Mouse (Mus musculus): ENCODE data around the gene Pdk2.

The Pdk2 gene

DNA sequence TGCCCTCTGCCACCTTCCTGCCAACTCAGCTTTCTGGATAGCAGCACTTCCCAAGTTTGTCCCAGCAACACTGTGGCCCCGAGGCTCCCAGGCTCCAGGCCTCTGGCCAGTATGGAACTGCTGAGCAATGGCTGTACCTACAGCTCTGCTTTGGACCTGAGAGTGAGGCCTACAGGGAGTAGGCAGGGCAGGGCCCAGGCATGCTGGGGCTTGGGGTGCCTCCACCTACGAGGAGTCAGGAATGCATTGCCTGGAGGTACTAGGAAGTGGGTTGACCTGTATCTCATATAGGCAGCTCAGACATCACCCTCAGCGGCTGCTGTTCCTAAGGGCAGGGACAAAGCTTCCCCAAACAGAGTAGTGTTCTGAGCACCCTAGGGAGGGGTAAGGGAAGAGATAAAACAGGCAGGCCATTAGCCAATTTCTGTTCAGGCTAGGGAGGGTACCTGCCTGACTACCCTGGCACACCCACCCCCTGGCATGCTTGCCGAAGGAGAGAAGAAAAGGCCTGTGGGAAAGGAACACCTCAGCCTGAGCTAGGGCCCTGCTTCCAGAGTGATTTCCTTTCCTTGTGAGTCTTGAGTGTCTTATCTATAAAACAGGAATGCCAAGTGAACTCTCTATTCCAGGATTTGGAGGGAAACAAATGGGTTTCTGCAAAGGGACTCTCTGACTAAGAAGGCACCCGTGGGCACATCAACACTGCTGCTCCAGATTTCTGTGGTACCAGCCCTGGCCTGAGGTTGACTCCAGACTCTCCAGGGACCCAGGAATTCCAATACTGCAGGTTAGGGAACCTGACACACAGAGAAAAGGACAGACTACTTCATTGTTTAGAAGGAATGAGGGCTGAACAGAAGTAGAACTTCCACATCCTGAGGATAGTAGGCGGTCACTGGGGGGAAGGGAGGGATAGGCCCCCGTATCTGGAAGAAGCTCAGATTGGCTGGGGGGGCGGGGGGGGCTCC is 29.3 kb upstream of the Pdk2 start:
- no peak for DNase-seq (ENCODE audit: low read depth)

DNA sequence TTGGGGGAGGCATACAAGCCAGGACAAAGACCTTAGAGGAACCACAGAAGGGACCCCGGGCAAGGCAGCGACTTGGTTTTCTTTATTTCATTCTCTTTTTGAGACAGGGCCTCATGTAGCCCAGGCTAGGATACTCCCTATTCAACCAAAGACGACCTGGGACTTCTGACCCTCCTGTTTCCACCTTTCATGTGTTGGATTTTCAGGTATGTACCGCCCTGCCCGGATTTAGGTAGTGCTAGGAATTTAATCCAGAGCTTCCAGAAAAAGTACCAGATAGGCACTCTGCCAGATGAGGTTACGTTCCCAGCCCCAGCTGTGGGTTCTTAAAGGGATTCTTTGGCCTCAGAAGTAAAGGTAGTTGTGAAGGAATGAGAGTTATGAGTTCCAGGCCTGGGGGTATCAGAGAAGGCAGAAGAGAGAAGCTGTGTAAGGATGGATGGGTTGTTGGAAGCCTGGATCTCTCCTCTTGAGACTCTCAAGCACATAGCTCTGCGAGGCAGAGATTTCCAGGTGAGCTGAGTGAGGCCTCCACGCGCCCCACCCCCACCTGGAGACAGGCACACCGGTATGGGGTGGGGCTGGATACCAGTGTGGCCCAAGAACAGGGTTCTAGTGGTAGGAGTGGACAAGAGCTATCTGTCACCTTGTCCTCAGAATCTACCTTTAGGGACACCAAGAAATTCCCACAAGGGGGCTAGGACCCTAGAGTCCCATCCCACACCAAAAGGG is 28.2 kb upstream of the Pdk2 start:
- no peak for DNase-seq (ENCODE audit: low read depth)

DNA sequence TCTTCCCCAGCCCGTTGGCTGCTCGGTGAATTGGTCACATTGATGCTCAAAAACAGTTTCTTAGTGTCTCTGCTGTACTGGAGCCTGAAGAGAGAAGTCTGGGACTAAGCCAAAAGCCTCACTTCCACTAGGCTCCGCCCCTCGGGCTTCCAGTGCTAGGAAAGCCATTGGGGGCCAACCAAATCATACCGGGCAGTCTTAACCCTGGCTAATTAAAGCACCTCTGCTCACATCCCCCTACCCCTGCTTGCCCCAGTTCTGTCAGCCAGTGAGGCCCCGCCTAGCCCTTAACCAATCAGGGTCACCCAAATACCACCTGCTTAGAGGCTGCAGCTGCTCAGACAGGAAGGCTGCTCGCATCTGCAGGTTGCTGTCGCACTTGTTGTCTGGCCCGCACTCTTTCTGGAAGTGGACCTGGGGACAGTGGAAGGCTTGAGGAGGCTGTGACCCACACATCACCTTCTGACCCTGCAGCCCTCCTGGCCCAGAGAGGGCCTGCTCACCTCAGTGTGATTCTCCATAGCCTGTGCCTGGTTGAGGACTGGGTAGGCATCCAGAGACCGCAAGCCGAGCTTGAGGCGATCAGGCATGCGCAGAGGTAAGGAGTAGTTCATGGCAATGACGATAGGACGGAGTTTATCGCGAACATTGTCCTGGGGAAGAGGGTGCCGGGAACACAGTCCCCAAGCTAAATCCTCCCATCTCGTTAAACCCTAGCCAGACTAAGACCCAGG is 15.8 kb upstream of the Pdk2 start:
- DNase-seq (ENCODE audit: low read depth), result no peak

DNA sequence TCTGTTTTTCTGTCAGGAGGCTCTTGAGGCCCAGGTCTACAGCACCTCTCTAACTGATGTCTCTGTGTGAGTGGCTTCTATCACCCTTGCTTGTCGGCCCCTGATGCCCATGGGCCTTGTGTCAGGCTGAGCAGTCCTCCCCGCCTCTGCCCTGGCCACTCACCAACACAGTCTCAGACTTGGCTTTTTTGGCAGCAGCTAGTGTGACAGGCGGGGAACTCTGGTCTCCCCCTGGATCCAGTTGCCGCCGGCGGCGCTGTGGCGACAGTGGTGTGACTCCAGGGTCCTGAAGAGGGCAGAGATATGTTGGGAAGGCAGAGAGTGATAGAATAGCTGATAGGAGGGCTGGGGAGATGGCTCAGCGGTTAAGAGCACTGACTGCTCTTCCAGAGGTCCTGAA is 11.9 kb upstream of the Pdk2 start:
- DNase-seq (ENCODE audit: low read depth), result no peak

DNA sequence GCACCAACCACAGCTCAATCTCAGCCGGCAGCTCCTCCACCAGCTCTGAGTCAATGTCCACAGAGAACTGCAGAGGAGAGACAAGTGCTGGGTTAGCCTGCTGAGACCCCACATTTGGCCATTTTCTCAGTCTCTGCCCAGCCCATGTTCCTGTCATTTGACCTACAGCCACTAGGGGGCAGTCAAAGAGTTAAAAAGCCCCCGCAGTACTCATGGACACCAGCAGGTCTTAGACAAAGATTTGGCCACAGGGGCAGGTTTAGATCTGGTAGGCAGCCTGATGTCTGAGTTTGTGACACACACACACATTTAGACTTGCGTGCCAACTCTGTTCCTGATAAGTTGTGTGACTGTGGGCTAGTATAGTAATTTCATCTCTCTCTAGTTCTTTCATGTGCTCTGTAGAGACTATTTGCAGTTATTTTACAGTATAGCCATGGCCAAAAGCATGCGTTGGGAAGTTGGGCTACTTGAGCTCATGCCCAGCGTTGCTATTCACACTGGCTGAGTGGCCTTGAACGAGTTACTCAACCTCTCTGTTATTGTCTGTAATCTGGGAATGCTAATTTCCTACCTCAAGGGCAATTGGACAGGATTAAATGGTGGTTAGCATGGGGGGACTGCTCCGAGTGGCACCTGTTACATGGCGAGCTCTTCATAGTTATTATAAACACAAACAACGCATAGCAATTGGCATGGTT is 6.0 kb upstream of the Pdk2 start:
- DNase-seq (ENCODE audit: low read depth), result peak; percentile 57

DNA sequence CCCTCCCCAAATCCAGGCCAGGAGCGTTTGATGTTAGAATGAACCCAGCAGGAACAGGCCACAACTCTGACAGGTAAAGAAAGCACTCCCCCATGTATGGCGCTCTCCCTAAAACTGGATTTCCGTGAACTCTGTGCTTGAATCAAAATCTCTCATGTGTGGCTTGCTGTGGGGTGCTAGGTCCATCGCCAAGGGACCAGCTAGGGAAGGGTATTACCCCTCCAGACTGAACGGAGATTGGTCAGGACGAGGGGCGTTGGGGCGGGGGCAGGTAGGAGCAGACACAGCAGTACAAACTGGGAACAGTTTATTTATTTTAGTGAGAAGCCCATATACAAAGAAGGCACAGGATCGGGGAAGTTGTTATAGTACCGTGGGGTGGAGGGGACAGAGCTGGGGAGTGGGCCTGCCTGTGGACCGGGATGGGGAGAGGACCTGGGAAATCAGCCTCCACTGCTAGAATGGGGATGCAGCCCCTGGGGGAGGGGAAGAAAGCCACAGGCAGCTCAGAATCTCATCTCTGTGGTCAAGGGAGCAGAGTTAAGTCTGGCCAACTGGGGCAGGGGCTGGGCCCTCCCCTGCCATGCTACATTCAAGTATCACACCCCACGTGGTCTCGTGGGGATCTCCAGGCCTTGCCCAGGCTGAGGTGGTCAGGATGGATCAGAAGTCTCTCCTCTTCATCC is 3.2 kb upstream of the Pdk2 start:
- no peak for DNase-seq (ENCODE audit: low read depth)

DNA sequence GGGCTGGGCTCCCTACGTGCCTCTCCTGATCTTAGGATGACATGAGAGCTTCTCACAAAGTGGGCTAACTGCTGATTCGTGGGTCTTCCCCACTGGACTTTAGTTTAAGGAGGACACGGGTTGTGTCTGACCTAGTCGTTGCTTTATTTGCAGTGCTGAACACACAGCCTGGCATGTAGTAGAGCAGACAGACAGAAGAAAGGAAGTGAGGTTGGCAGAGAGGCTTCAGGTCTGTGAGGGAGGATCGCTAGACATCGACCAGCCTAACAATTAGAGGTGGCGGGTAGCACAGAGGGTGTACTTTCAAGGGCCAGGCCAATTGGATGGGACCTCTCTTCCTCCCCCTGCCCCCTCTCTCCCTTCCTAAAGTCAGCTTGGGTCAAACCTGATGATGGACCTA is 2.5 kb upstream of the Pdk2 start:
- no peak for DNase-seq (ENCODE audit: low read depth)

DNA sequence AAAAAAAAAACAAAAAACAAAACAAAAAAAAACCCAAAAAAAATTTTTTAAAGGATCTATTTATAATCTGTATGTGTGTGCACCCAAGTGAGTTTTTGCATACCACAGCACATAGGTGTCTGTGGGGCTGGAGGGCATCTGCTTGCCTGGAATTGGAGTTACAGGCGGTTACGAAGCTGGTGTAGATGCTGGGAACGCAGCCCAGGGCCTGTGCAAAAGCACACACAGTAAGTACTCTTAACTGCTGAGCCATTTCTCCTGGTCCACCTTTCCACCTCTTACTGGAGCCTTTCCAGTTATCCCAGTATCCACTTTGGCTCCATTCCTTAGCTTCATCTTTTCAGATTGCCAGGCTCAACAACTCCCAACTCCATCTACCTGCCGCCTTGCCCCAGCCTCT is 1.9 kb upstream of the Pdk2 start:
- no peak for DNase-seq (ENCODE audit: low read depth)

DNA sequence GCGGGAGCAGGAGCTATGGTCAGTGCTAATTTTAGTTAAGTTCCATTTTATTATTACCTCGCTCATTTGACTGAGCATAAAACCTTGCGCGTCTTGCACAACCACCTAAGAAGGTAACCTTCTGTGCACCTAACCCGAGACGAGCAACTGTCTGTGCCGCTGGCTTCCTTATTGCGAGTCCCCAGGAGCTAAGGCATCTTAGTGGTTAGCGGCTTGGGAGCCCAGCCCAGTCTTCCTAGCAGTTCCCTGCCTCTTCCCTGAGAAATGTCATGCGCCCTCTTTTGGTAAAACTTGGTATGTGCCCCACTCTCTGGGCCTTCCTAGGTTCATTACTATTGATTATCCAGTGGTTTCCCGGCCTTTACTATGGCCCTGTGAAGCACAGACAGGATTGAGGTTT is 942 bp upstream of the Pdk2 start:
- DNase-seq (ENCODE audit: low read depth), result peak; percentile 74

DNA sequence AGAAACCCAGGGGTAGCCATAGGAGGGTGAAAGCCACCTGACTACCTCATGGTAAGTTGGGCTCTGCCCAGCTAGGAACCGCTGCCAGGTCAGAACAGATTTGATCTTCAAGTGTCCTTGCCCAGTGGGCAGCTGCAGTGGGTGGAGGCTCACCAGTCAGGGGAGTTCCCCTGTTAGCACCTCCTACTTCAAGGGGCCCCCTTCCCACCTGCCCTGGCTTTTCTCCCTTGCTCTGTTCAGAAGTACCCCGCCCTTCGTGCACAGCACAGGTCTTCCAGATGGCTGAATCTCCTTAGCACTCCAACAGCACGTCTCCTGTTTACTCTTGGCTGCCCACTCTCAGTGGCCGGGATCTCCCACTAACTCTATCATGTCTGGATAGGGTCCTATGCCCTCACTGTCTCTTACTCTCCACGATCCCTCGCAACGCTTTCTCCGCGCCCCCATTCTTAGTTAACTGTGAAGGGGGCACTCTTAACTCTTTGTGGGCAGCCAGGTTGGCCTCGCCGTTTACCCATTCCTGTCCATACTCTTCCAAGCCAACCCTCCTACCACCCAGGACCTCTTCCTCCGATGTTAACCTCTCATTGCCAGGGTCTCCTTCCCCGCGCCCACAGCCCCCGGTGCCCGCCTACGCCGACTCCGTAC is 539 bp downstream of the Pdk2 start:
- no peak for DNase-seq (ENCODE audit: low read depth)

DNA sequence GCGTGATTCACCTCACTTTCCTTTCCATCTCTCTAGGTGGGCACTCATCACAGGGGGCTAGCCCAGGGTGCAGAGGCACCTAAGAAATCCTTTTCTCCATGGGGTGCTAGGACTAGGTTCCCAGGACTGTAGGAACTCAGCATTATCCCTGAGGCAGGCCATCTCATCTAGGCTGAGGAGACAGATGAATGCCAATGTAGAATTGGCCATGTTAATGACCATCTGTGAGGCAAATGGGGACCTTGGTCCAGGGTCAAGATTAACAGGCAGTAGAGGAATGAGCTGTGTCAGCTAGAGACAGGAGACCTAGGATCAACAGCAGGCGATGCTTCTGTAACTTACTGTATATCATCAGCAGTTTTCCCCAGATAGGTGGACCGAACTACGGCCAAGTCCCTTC is 1.4 kb downstream of the Pdk2 start:
- no peak for DNase-seq (ENCODE audit: low read depth)

DNA sequence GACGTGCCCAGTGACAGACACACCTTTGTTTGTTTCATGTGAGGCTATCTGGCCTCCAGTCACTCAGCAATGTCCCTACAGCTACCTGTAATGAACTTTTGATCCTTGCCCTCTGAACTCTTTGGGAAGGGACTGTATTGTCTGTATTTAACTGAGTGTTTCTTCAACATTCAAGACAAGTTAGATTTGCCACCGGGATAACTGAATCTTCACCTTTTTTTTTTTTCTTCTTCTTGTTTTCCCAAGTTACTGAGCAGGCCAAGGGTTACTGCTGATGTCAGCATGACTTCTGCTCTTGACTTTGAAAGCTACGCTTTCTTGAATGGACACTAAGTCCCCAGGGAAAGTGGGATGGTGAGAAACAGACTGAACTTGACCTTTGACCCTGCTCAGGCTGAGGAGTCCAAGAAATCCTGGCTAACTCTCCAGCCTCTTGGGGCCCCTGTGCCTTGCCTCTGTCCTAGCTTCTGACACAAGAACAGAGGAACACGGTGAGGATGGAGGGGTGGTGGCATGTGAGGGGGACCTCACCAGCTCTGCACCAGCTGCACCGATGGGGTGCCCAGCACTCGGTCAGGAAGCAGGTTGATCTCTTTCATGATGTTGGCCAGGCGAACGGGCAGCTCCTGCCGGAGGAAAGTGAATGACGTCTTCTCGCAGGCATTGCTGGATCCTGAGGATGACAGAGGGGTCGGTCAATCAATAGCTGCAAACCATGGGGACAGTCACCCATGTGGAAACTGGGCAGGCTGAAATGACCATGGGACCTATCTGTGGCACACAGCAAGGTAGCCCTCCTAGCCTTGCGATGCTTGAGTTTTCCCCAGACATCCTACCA is 2.1 kb downstream of the Pdk2 start:
- DNase-seq (ENCODE audit: low read depth), result no peak

DNA sequence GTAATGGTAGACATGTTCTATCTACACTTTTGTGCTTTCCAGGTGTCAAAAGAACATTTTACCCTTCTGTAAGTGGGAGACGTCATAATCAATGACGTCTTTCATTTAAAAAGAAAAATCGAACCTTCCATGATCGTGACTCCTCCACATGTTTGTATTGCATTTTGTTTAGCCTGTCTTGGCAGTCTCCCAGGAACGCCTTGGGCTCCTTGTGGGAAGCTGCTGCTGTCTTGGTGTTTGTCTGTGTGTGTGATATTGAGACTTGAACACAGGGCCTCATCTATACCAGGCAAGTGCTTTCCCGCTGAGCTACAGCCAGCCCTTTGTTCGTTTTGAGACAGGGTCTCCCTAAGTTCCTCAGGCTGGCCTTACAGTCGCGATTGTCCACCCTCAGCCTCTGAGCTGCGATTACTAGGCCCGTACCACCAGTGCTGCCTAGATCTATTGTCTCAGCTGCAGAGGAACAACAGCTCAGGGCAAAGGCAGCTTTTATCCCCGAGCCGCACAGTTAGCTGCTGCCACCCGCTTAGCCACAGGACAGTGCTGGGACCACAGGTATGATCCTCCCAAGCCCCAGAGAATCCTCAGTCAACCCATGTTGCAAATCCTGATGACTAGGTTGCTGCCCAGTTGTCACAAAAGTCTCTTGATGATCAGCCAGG is 2.9 kb downstream of the Pdk2 start:
- DNase-seq (ENCODE audit: low read depth), result no peak

DNA sequence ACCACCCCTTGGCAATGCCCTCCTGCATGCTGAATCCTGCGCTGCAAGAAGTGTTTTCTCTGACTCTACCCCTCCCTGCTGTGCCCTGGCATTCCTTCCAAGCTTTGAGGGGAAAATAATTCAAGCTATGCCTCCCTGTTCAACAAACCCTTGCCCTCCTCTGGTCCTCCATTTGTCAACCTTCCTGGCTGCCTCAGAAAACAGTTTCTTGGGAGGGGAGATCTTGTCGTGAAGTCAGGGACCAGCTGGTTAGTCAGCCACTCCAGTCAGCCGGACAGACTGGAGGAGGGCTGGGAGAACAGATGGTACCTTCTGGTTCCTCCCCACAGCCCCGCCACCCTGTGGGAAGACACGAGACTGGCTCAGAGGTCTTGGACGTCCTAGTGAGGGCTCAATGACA is 3.8 kb downstream of the Pdk2 start:
- DNase-seq (ENCODE audit: low read depth), result no peak

DNA sequence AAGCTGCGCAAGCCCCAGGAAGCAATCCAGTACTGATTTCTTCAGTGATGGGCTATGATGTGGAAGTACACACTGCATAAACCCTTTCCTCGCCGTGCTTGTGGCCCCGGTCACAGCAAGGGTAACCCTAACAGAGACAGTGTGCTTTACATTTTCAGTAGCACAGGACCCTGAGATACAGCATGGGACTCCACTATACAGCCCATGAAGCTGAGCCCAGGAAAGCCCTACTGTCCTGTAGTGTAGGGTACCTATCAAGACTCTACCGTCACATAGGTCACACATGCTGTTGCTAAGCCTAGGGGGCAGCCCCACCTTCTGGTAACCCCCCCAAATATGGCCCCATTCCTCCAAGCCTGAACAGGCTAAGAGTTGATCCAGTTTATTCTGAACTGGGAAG is 4.6 kb downstream of the Pdk2 start:
- DNase-seq (ENCODE audit: low read depth), result no peak

DNA sequence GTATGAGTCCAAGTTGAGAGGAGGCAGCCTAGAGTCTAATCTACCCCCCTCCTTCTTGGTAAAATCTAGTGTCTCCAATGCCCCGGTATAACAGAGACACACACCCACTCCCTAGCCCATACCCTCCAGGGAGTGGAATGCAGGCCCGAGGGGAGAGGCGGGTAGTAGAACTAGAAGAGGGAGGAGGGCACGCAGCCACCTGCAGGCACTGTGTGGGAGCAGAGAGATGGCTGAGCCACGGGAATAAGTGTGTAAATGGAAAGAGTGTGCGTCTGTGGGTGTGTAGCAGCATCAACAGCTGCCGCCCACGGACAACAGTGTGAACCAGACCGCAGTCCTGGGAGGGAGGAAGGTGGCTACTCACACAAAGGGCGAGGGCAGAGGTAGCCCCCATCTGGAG is 6.3 kb downstream of the Pdk2 start:
- no peak for DNase-seq (ENCODE audit: low read depth)

DNA sequence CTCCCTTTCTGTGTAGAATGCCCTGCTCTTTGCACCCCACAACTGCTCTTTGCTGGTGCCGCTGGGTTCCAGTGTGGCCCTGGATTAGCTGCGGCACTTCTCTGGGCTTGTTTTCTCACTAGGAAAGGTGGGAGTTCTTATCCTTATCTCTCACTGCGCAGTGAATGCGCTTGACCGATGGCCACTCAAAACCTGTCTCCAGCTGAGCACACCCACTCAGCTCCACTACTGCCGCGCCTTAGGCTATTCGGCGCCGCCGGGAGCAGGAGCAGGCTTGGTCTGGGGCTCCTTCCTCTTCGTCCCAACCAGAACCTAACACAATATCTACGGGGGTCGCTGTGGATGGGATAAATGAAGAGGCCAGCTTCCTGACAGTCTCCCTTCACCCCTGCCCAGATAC is 7.5 kb downstream of the Pdk2 start:
- no peak for DNase-seq (ENCODE audit: low read depth)

DNA sequence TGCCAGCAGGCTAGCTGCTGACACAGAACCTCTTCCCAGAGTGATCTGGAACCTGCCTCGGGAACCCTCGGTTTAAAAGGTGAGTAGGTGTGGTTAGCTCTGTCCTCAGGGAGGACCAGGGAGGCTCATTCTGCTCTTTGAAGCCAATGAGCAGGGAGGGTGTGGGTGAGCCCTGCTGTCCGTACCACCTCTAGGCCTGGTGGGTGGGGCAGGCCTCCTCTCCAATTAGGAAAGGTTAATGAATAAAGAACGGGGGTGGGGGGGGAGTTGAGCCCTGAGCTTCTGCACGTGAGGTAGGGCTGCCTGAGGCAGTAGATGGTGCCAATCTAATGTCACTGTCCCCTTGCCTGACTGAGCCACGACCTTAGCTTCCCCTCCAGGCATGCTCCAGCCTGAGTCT is 8.2 kb downstream of the Pdk2 start:
- no peak for DNase-seq (ENCODE audit: low read depth)

DNA sequence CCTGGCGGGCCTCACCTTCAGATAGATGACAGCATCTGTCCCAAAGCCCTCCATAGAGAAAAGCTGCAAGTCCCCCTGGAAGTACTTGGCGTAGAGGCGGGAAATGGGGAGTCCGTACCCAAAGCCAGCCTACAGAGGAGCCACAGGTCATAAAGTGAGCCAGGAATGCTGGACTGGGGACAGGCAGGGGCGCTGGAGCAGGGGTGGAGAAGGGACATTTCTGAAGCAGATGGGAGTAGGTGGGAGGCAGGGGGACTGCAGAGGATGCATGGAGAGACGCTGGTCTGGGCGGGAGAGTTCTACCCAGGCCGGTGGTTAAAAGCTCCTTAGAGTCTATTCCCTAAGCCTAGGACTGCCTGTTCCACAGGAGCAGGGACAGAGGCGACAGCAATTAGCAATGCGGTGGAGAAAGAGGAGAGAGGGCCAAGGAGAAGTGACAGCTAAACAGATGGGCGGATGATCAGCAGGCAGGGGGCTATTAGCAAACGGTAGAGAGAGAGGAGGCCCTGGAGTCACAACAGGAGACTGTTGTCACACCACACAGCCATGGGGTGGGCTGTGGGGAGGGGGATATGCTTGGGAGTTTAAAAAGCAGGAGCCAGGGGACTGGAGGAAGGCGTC is 13.2 kb downstream of the Pdk2 start:
- DNase-seq (ENCODE audit: low read depth), result no peak

Data from c-Kit-positive CD71-negative TER-119-negative erythroid progenitor cells, embryonic 14.5 days (primary cell).